Mouse (Mus musculus) midbrain, embryonic 15.5 days (tissue): Measurements from ENCODE around the gene Rnaseh2b. TPM values are rescaled to one million over a fixed set of nuclear protein-coding genes. Genes with fewer than 3 reads are reported as not detected.

Source experiments
- polyA plus RNA-seq: library from polyadenylated mRNA; unstranded; fragments of >200 nt; fragmentation: Nextera tagmentation; extraction: Ambion mirVana; gene quantifications from 2 replicates; pipeline ENCODE4 v1.2.1, GENCODE M21; 2015

Rnaseh2b gene
- polyA plus RNA-seq, 1 experiment from 2014 or later: 23.2 TPM

Other genes starting within 250 kb of the Rnaseh2b start
- gene Dleu7, start 458 bp downstream of the Rnaseh2b start, polyA plus RNA-seq: 12.9 and 14.7 TPM in 2 replicates
- gene Gucy1b2, start 163.7 kb downstream of the Rnaseh2b start, polyA plus RNA-seq: 0.61 and 1.2 TPM in 2 replicates